Mouse (Mus musculus) adipocyte (in vitro differentiated cells): ENCODE measurements around the gene Gm47996.
"Not testable (repeated sequence)": the region's sequence is repeated elsewhere in the genome, so short reads cannot be mapped to it uniquely, and the experiment has no call there.

ENCODE experiments used
- DNase-seq: peaks from one replicate; pipeline ENCODE4 v3.0.0-alpha.2; 2016; ENCODE audit warnings: low spot score

Gm47996 gene

DNA sequence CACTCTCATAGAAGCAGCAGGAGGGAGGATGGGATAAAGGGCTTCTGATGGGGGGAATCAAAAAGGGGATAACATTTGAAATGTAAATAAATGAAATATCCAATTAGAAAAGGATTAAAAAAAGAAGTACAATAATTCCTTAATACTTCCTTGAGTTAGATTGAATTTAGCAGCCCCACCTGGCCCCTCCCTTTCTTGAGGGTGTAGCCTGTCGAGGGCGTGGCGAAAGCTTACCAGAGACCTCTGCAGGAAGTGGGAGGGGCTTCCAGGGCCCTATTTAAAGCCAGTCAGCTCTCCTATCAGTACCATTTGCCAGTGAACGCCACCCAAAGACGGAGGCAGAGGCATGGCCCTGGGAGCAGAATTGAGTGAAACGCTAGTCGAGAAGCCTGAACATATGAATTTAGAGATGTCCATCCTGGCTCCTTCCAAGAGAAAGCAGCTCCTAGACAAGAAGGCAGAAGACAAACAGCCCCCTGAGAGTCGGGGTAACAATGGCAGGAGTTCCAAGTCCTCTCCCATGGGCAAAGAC, at the start of gene Gm47996:
TSS of gene Gm47996 (plus strand) at position 308 of the 532 bp plus-strand sequence.
- DNase-seq: not testable (repeated sequence)

GRCm38 (mm10) chr1:151166031-151166430, 43.9 kb upstream of the Gm47996 start:
- no peak for DNase-seq

DNA sequence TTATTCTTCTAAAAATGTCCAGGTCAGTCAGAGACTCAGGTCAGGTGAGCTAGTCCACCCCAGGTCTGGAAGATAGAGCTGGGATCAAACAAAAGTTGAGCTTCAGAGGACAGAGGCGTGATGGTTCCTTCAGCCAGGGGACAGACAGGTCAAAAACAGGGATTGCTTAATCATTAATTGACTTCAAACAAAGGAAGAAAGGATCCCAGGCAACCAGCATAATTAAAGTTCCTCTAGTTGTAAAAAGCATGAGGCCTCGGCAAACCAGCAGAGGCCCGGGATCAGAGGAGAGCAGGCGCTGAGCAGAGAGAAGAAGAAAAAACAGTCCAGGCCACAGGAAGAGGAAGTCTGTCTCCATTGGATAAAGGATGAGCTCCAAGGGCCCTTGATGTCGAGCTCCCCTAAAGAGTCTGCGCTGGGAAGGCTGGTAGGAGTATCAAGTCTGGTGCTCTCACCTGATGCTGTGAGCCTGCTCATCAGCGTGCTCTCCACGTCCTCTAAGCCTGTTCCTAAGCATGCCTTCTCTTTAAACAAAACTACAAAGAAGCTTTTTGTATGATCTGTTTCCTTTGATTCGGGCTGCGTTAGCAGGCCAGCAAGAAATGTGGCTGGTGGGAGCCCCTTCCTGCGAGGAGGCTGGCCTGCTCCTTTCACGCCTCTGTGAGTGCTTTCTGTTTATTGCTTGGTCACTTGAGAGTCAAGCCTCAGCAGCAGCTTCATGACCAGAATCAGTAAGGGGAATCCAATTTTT, 42.5 kb upstream of the Gm47996 start:
- no peak for DNase-seq

GRCm38 (mm10) chr1:151168637-151169036, 41.3 kb upstream of the Gm47996 start:
- DNase-seq: no peak

- peak; percentile 44 for DNase-seq
These were observed 38.1 kb upstream of the Gm47996 start for GRCm38 (mm10) chr1:151171572-151172461.

DNA sequence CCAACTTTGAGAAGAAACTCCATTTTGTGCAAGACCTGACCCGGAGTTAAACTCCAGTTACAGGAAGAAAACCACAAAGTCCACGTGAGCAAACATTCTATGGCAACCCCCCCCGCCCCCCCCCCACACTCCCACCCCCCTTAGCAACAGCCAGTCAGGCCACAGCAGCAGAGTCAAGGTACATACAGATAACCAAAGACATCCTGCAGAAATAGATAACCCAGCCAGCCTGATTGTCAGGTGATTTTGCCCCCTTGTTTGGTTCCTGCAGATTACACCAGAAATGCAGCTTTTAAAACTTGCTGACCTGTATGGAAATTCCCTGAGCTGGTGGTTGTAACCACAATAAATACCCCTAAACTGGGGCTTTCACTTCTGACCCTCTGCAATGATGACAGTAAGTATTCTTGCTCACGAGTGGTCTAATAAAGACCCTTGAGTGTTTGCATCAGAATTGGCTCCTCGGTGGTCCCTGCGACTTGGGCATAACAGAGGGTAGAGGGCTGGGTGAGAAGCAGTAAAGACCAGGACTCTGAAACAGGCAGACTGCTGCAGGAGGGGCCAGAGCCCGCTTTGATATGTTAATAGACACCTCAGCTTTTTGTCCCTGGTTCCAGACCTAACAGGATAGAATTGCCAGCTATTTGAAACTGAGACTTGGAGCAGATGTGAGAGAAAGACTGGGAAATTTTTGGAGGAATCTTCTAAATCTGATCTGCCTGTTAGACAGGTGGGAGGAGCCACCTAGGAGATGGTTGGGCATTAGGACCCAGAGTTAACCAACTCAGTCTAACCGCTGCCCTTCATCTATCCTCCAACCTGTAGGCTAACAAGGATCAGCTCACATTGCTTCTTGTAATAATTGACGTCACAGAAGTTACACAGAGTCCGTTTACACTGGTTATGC, 32.6 kb upstream of the Gm47996 start:
- no peak for DNase-seq

- DNase-seq: no peak
These were observed 32.0 kb upstream of the Gm47996 start for GRCm38 (mm10) chr1:151177937-151178271.

DNA sequence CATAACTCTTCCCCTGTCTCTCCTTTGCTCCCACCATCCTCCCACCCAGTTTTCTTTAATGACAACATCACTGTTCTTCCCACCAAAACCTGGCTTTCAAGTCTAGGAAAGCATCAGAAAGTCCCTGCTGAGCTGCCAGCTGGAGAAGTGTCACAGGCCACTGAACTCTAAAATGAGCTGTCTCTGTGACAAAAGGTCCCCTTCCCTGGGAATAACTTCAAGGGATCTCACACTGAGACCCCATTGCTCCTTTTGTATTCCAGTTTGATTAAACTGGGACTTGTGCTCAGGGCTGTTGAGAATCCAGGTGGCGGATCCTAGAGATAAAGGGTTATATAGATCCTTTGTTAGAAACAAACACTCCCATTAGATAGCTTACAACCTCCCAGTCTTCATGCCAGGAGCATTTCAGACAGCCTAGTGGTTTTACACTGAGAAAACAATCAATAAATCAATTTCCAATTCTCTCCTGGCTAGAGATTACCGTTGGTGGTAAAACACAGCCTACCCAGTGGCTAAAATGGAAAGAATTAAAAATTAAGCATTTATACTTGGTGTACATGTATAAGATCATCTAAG, 31.3 kb upstream of the Gm47996 start:
- no peak for DNase-seq

- DNase-seq: no peak
These were observed 29.8 kb upstream of the Gm47996 start for GRCm38 (mm10) chr1:151180167-151180566.

GRCm38 (mm10) chr1:151182266-151182665, 27.7 kb upstream of the Gm47996 start, which contains the start of gene Gm47985:
Gm47985 (plus strand) TSS chr1:151182537.
- DNase-seq: not testable (repeated sequence)

DNA sequence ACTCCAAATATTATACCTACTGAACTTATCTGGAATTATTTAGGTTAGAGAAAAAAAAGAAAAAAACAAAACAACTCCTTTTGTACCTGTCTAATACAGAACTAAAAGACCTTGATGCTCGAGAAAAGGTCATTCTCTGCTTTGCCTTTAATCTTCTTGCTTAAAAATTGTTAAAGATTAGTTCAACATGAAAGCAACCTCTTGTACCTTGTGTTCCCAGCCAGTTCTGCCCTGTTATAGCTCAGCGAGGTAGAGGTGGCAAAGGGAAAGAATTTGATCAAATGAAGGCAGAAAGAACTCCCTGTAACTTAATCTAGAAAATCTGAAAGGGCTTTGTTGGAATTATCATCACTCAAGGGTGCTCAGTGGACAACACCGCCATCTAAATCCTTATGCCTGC, 23.7 kb upstream of the Gm47996 start:
- DNase-seq: not testable (repeated sequence)

DNA sequence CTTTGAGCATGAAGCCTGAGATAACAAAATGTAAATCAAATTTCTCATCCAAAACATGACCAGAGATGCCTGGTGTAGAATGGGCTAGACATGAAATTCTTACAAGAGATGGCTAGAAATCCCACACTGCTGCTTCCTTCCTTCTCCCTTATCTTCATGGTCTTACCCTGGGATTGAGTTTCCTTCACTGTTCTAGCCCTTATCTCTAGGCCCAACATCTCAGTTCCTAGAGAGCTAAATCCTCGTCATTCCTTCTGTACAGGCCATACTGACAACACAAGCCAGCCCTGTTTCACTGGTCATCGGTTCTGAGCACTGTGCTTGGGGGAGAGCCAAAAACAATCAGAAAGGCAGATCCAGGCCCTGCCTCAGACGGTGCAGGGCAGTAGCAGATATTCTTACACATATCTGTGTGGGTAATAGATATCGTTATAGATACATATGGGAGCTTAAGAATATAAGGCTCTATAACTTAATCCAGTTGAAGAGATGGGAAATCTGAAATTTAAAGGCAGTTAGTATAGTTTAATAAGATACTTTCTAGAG, 23.0 kb upstream of the Gm47996 start:
- not testable (repeated sequence) for DNase-seq

DNA sequence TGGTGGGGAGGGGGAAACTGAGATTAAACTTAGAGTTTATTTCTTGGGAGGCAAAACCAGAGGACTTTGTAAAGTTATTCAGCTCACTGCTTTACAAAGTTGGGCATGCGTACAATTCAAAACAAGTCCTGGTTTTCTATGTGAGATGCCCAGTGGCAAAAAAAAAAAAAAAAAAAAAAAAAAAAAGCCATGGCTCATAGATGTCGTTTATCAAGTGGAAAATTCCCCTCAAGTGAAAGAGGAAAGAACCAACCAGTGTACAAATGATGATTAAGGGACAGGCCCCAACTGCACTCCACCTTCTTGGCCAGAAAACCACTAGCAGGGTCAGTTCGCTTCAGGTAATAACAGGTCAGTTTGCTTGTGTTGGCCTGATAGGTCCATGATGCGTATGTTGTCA, 21.5 kb upstream of the Gm47996 start:
- no peak for DNase-seq

GRCm38 (mm10) chr1:151192075-151192474, 17.9 kb upstream of the Gm47996 start, which contains the start of gene Gm8947:
Gm8947 (plus strand) TSS chr1:151192376.
- DNase-seq: not testable (repeated sequence)

DNA sequence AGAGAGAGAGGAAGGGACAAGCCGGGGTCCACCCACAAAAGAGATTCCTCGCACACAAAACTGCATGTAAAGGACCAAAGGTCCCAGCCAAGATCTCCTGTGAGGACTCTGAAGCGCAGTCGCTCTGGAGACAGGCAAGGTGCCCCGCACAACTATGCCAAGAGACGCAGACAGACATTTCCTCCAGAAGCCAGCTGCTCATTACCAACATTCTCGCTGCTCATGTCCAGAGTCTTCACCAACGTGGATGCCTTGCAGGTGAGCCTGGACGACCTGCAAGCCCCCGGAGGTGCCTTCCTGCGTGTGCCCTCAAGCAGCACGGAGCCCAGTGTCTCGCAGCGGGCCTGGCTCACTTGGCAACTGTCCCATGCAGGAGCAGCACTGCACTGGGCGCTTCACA, 17.2 kb upstream of the Gm47996 start:
- not testable (repeated sequence) for DNase-seq

DNA sequence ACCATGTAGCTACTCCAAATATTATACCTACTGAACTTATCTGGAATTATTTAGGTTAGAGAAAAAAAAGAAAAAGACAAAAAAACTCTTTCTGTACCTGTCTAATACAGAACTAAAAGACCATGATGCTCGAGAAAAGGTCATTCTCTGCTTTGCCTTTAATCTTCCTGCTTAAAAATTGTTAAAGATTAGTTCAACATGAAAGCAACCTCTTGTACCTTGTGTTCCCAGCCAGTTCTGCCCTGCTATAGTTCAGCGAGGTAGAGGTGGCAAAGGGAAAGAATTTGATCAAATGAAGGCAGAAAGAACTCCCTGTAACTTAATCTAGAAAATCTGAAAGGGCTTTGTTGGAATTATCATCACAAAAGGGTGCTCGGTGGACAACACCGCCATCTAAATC, 13.9 kb upstream of the Gm47996 start:
- DNase-seq: not testable (repeated sequence)

- DNase-seq: not testable (repeated sequence)
These were observed 13.2 kb upstream of the Gm47996 start for GRCm38 (mm10) chr1:151196690-151197089.

DNA sequence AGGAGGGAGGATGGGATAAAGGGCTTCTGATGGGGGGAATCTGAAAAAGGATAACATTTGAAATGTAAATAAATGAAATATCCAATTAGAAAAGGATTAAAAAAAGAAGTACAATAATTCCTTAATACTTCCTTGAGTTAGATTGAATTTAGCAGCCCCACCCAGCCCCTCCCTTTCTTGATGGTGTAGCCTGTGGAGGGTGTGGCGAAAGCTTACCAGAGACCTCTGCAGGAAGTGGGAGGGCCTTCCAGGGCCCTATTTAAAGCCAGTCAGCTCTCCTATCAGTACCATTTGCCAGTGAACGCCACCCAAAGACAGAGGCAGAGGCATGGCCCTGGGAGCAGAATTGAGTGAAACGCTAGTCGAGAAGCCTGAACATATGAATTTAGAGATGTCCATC, 11.8 kb upstream of the Gm47996 start, which contains the start of gene Gm47995:
TSS of gene Gm47995 (plus strand) at position 329 of the 400 bp plus-strand sequence.
- DNase-seq: not testable (repeated sequence)

- not testable (repeated sequence) for DNase-seq
These were observed 9.3 kb upstream of the Gm47996 start for GRCm38 (mm10) chr1:151200620-151201019.

GRCm38 (mm10) chr1:151202771-151203170, 7.2 kb upstream of the Gm47996 start:
- not testable (repeated sequence) for DNase-seq

DNA sequence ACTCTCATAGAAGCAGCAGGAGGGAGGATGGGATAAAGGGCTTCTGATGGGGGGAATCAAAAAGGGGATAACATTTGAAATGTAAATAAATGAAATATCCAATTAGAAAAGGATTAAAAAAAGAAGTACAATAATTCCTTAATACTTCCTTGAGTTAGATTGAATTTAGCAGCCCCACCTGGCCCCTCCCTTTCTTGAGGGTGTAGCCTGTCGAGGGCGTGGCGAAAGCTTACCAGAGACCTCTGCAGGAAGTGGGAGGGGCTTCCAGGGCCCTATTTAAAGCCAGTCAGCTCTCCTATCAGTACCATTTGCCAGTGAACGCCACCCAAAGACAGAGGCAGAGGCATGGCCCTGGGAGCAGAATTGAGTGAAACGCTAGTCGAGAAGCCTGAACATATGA, 6.1 kb upstream of the Gm47996 start, which contains the start of gene 3110040M04Rik:
TSS of gene 3110040M04Rik (plus strand) at position 304 of the 400 bp plus-strand sequence.
- DNase-seq: not testable (repeated sequence)
